Mouse (Mus musculus) C2C12 (cell line): ENCODE results near the gene Gipc2. TPM values are rescaled to one million over a fixed set of nuclear protein-coding genes. Genes with fewer than 3 reads are reported as not detected.

Experiments
- H3K27me3 ChIP-seq: one replicate; pipeline ENCODE4 v1.6.1; 2011; ENCODE audit not compliant: control insufficient read depth, insufficient read depth, insufficient read length
- H3K36me3 ChIP-seq: one replicate; pipeline ENCODE4 v1.6.1; 2011; ENCODE audit not compliant: control insufficient read depth, insufficient read depth
- H3K4me3 ChIP-seq: one replicate; pipeline ENCODE4 v1.5.1; 2011; ENCODE audit warnings: mild to moderate bottlenecking, control low read depth; ENCODE audit not compliant: poor library complexity, insufficient read depth, severe bottlenecking
- H3K79me2 ChIP-seq: one replicate; pipeline ENCODE4 v1.6.1; 2011; ENCODE audit not compliant: control insufficient read depth, insufficient read depth
- H3K79me3 ChIP-seq: one replicate; pipeline ENCODE4 v1.6.1; 2011; ENCODE audit warnings: low read depth, control low read depth
- H3ac ChIP-seq: one replicate; pipeline ENCODE3; 2011; ENCODE audit warnings: low read depth; ENCODE audit not compliant: control insufficient read depth, insufficient read length
- CEBPB ChIP-seq: IDR thresholded peaks from one replicate; pipeline ENCODE4 v1.6.1; 2011; ENCODE audit warnings: low read depth, mild to moderate bottlenecking, control low read depth, moderate library complexity
- CTCF ChIP-seq: IDR thresholded peaks from one replicate; pipeline ENCODE4 v1.5.1; 2011; ENCODE audit not compliant: control insufficient read depth, insufficient read depth, insufficient read length
- FOSL1 ChIP-seq: IDR thresholded peaks from one replicate; pipeline ENCODE4 v1.8.0; 2011; ENCODE audit warnings: mild to moderate bottlenecking, low read length; ENCODE audit not compliant: poor library complexity, insufficient read depth, severe bottlenecking
- MAX ChIP-seq: IDR thresholded peaks from one replicate; pipeline ENCODE4 v1.6.1; 2011; ENCODE audit warnings: mild to moderate bottlenecking, control low read depth
- MYOD1 ChIP-seq: IDR thresholded peaks from one replicate; pipeline ENCODE4 v1.6.1; 2011; ENCODE audit warnings: low read depth; ENCODE audit not compliant: control insufficient read depth, insufficient read length
- MYOG ChIP-seq: IDR thresholded peaks from one replicate; pipeline ENCODE4 v1.6.1; 2011; ENCODE audit not compliant: control insufficient read depth, insufficient read length; ENCODE audit errors: extremely low read depth
- USF1 ChIP-seq: IDR thresholded peaks from one replicate; pipeline ENCODE4 v1.6.1; 2011; ENCODE audit warnings: low read depth, mild to moderate bottlenecking, control low read depth, moderate library complexity
- polyA plus RNA-seq: library from polyadenylated mRNA; unstranded; fragments of >200 nt; fragmentation: generic; extraction: Trizol; gene quantifications from one replicate; pipeline ENCODE4 v1.2.1, GENCODE M21; 2012; ENCODE audit warnings: missing spikeins

Gipc2 gene
- polyA plus RNA-seq, 1 experiment = 1.2 TPM

DNA sequence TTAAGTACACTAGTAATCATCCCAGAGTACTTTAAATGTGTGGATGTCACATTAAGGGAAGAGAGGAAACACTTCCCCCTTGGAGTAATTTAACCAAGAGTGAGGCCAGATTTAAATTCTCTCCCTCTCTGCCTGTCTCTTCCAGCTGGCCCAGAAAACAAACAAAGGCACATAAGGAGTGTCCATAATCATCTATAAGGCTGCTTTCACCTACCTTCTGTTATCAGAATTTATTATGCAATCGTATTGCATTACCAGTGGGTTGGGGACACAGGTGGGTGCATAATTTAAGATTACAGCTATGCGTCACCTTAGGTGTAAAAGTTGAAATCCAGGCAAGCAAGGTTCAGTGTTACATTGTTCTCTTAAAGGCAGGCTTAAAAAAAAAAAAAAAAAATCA, 114.1 kb downstream of the Gipc2 start:
- H3K36me3 ChIP-seq = no peaks in the 10 kb centered on the region
- H3K4me3 ChIP-seq = no peak overlapping the region
- TF ChIP-seq CTCF (no peak), FOSL1 (no peak), MYOG (no peak), MYOD1 (no peak)
- H3K27me3 ChIP-seq = no peaks in the 10 kb centered on the region
- H3ac ChIP-seq = no peak overlapping the region
- no peaks in the 10 kb centered on the region for H3K79me3 ChIP-seq
- H3K79me2 ChIP-seq = no peaks in the 10 kb centered on the region

GRCm38 (mm10) chr3:152047914-152048313, 118.1 kb downstream of the Gipc2 start:
- Histone ChIP-seq H3K4me3 (no peak overlapping the region), H3K36me3 (no peaks in the 10 kb centered on the region), H3K79me2 (no peaks in the 10 kb centered on the region), H3K79me3 (no peaks in the 10 kb centered on the region), H3K27me3 (no peaks in the 10 kb centered on the region), H3ac (no peak overlapping the region)
- TF ChIP-seq CTCF (no peak), CEBPB (no peak), MAX (no peak), MYOG (no peak), MYOD1 (no peak), USF1 (no peak), FOSL1 (no peak)

GRCm38 (mm10) chr3:152046895-152047294, 119.1 kb downstream of the Gipc2 start:
- no peaks in the 10 kb centered on the region for H3K36me3 ChIP-seq
- no peaks in the 10 kb centered on the region for H3K79me2 ChIP-seq
- no peaks in the 10 kb centered on the region for H3K27me3 ChIP-seq
- TF ChIP-seq CEBPB (peak; percentile 82), MYOD1 (peak; percentile 41), USF1 (no peak)
- H3K4me3 ChIP-seq = no peak overlapping the region
- no peaks in the 10 kb centered on the region for H3K79me3 ChIP-seq
- H3ac ChIP-seq = no peak overlapping the region

Other genes with a start within 250 kb of the Gipc2 start
- gene Dnajb4, start 44.1 kb upstream of the Gipc2 start, polyA plus RNA-seq = 11.7 TPM
- gene Fubp1, start 44.2 kb upstream of the Gipc2 start, polyA plus RNA-seq = 53.4 TPM
- gene Nexn, start 100.1 kb upstream of the Gipc2 start, polyA plus RNA-seq = 13.5 TPM
- gene Miga1, start 174.2 kb upstream of the Gipc2 start, polyA plus RNA-seq = 0.43 TPM
- 8.4 TPM for gene Usp33, start 180.2 kb upstream of the Gipc2 start, polyA plus RNA-seq
- 7.6 TPM for gene Zzz3, start 229.2 kb upstream of the Gipc2 start, polyA plus RNA-seq